Mouse (Mus musculus) adrenal gland, adult 2 months (tissue): ENCODE measurements around the gene Txlna. TPM values are rescaled to one million over a fixed set of nuclear protein-coding genes. Genes with fewer than 3 reads are reported as not detected.

ENCODE experiments used
- DNase-seq: peaks from one replicate; pipeline ENCODE4 v3.0.0; 2021
- microRNA-seq, 2 experiments: library from miRNA; unstranded; fragments of <30 nt; microRNA quantifications; one replicate each; pipeline ENCODE4 v1.2.0; 2021
- polyA plus RNA-seq: library from polyadenylated mRNA; depleted of rRNA; stranded (reverse); fragments of >200 nt; gene quantifications from 2 replicates; pipeline ENCODE4 v1.2.3, GENCODE M21; 2012; rRNA removed
- total RNA-seq, 2 experiments: library from RNA; stranded (reverse); gene quantifications; 2 replicates each; pipeline ENCODE4 v1.2.3; 2021

Txlna gene
- total and polyA plus RNA-seq, 3 experiments: 28.9 to 66.6 (median 56.0) TPM

DNA sequence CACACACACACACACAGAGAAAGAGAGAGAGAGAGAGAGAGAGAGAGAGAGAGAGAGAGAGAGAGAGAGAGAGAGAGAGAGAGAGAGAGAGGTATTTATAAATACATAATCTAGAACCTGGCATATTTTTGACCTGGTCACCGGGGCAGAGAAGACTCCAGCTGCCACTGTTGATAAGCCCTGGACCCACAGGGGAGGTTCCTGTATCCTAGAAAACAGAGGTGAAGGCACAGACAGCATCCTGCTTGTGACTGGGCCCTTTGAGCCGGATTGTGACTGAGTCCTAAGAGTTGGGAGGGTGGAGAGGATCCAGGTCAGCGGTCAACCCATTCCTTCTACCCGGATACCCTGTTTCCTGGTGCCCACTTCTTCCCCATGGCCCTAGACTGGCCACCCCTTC is 52.0 kb downstream of the Txlna start:
- DNase-seq: no peak

DNA sequence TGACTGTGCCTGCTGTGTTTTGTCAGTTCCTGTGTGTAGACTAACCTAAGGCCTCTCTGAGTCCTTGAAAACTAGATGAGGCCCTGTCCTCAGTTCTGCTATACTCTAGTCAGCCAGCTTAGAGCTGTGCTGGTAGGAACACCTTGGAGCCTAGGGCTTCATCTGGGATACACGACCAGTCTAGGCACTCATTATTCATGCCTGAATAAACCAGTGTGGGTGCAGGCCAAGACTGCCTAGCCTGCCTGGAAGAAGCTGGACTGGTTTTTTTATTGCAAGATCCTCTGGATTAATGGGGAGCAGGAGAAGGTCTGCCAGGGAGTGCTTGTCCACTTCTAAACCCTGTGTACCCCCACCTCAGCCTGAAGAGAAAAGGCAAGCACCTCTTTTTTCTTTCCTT is 53.9 kb downstream of the Txlna start:
- DNase-seq: no peak

- DNase-seq: no peak
Measured at GRCm38 (mm10) chr4:129585773-129586172, 55.1 kb downstream of the Txlna start.

- peak; percentile 92 for DNase-seq
Measured at GRCm38 (mm10) chr4:129584884-129585608, 55.8 kb downstream of the Txlna start.

DNA sequence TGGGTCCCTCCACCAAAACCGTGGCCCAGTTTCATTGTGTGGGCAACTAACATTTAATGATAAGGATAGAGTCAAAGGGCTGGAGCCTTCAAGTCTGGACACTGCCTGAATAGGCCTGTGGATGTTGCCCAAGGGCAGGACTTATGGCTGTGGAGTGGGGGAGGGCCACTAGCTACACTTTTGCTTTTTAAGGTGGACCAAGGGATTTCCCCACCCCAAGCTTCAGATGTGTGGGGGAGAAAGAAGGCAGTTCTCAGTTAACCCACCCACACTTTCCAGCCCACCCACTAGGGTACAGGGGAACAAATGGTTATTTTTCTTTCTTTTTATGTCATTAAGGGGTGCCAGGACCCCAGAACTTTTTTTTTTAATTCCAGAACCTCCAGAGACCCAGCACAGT is 56.5 kb downstream of the Txlna start:
- DNase-seq: no peak

DNA sequence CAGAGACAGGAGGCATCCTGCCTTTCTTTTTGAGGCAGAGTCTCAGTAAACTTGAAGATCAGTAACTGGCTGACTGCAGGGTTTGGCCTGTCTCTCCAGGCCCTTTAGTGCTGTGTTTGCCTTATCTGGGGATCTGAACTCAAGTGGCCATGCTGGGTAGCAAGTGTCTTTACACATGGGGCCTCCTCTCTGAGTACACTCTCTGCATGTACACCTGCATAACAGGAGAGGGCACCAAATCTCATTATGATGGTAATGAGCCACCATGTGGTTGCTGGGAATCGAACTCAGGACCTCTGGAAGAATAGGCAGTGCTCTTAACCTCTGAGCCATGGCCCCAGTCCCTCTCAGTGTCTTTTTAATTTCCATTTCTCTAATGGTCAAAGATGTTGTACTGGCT is 58.6 kb downstream of the Txlna start:
- DNase-seq: no peak

DNA sequence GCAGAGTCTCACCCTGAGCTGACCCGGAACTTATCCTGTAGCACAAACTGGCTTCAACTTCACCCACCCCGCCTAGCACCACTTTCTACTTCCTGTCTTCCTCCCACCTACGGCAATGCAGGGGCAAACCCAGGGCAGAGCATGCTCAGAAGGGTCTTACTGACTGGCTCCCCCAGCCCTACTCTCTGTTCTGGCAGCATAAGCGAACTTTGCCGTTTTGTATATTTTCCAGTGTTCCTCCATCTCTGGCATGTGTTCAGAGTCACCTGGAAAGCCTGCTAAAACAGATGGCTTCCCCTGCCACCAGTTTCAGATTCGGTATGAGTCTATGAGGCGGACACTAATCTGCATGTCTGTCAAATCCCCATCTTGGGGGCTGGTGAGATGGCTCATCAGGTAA is 60.5 kb downstream of the Txlna start:
- DNase-seq: no peak

DNA sequence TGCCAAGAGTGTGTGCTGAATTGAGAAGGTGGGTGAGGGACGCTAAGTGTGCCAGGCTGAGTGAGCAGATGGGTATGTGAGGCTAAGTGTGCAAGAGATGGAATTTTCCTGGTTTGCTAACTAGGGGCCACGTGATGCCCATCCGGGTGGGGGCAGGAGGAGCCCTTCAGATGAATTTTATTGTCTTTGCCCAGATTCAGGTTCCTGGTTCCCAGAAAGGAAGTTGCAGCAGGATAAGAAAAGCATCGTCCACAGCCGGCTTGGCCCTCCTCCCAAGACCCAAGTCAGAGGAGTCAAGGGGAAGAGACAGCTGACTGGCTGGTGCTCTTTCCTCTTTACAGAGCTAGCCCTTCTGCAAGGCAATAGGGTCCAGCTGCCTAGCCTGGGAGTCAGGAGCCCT is 62.4 kb downstream of the Txlna start, which contains the start of gene Fam167b:
Fam167b (minus strand) TSS at position 84 of the 400 bp plus-strand sequence.
- DNase-seq: peak; percentile 70

GRCm38 (mm10) chr4:129577688-129578087 is 63.2 kb downstream of the Txlna start:
- no peak for DNase-seq

GRCm38 (mm10) chr4:129576863-129577491 is 63.9 kb downstream of the Txlna start:
- peak; percentile 79 for DNase-seq

Small RNAs within 50 kb of the gene (microRNA-seq; reads per million reads assigned to microRNA genes)
- 2.0 to 2.5 reads per million in 2 experiments for gene Mir7016

Other genes with a start within 250 kb of the Txlna start
- gene Zbtb8b, start 200.2 kb downstream of the Txlna start, total RNA-seq: under 1 TPM; 0.12 to 0.35 TPM
- 0.07 TPM in 1 of 2 replicates, not detected in the other for gene Zbtb8b, start 200.2 kb downstream of the Txlna start, polyA plus RNA-seq
- 10 to 100 TPM; 72.1 to 72.4 TPM for gene Bsdc1, start 179.5 kb downstream of the Txlna start, total RNA-seq
- 15.1 and 18.8 TPM in 2 replicates for gene Bsdc1, start 179.5 kb downstream of the Txlna start, polyA plus RNA-seq
- not detected for gene Tssk3, start 150.0 kb downstream of the Txlna start, total RNA-seq
- not detected in 2 replicates for gene Tssk3, start 150.0 kb downstream of the Txlna start, polyA plus RNA-seq
- not detected for gene Fam229a, start 149.9 kb downstream of the Txlna start, total RNA-seq
- 1.0 and 2.1 TPM in 2 replicates for gene Fam229a, start 149.9 kb downstream of the Txlna start, polyA plus RNA-seq
- gene Marcksl1, start 127.5 kb downstream of the Txlna start, total RNA-seq: 10 to 100 TPM; 39.8 to 46.4 TPM
- gene Marcksl1, start 127.5 kb downstream of the Txlna start, polyA plus RNA-seq: 48.8 and 67.4 TPM in 2 replicates
- gene Hdac1, start 98.4 kb downstream of the Txlna start, total RNA-seq: 10 to 100 TPM; 44.4 to 53.9 TPM
- 17.2 and 18.4 TPM in 2 replicates for gene Hdac1, start 98.4 kb downstream of the Txlna start, polyA plus RNA-seq
- 1 to 10 TPM; 3.2 to 4.1 TPM for gene Lck, start 67.4 kb downstream of the Txlna start, total RNA-seq
- 1.2 and 1.7 TPM in 2 replicates for gene Lck, start 67.4 kb downstream of the Txlna start, polyA plus RNA-seq
- gene Fam167b, start 62.5 kb downstream of the Txlna start, total RNA-seq: 10 to 100 TPM; 29.6 to 31.1 TPM
- 53.7 and 75.5 TPM in 2 replicates for gene Fam167b, start 62.5 kb downstream of the Txlna start, polyA plus RNA-seq
- 100 to 1,000 TPM; 171 to 194 TPM for gene Eif3i, start 40.4 kb downstream of the Txlna start, total RNA-seq
- gene Eif3i, start 40.4 kb downstream of the Txlna start, polyA plus RNA-seq: 147 and 171 TPM in 2 replicates
- 100 to 1,000 TPM in 1 of 2 experiments, 10 to 100 TPM in 1; 90.9 to 100 TPM for gene Tmem234, start 40.4 kb downstream of the Txlna start, total RNA-seq
- 108 and 125 TPM in 2 replicates for gene Tmem234, start 40.4 kb downstream of the Txlna start, polyA plus RNA-seq
- 1 to 10 TPM; 1.8 to 2.4 TPM for gene Dcdc2b, start 26.8 kb downstream of the Txlna start, total RNA-seq
- gene Dcdc2b, start 26.8 kb downstream of the Txlna start, polyA plus RNA-seq: 4.5 and 7.4 TPM in 2 replicates
- gene Iqcc, start 22.0 kb downstream of the Txlna start, total RNA-seq: 10 to 100 TPM; 28.2 to 32.0 TPM
- 56.0 and 63.9 TPM in 2 replicates for gene Iqcc, start 22.0 kb downstream of the Txlna start, polyA plus RNA-seq
- 10 to 100 TPM; 22.1 to 33.4 TPM for gene Ccdc28b, start 17.1 kb downstream of the Txlna start, total RNA-seq
- gene Ccdc28b, start 17.1 kb downstream of the Txlna start, polyA plus RNA-seq: 23.9 and 24.3 TPM in 2 replicates
- 10 to 100 TPM; 82.7 to 93.8 TPM for gene Kpna6, start 31.7 kb upstream of the Txlna start, total RNA-seq
- 23.7 and 31.1 TPM in 2 replicates for gene Kpna6, start 31.7 kb upstream of the Txlna start, polyA plus RNA-seq
- gene Tmem39b, start 55.8 kb upstream of the Txlna start, total RNA-seq: 10 to 100 TPM; 10.3 to 15.1 TPM
- 26.5 and 28.8 TPM in 2 replicates for gene Tmem39b, start 55.8 kb upstream of the Txlna start, polyA plus RNA-seq
- 10 to 100 TPM; 65.0 to 66.3 TPM for gene Khdrbs1, start 101.2 kb upstream of the Txlna start, total RNA-seq
- 114 and 124 TPM in 2 replicates for gene Khdrbs1, start 101.2 kb upstream of the Txlna start, polyA plus RNA-seq
- 100 to 1,000 TPM; 378 to 409 TPM for gene Ptp4a2, start 170.2 kb upstream of the Txlna start, total RNA-seq
- 41.0 and 48.2 TPM in 2 replicates for gene Ptp4a2, start 170.2 kb upstream of the Txlna start, polyA plus RNA-seq